Mouse (Mus musculus): ENCODE results near the gene Prdm8. TPM values are rescaled to one million over a fixed set of nuclear protein-coding genes. Genes with fewer than 3 reads are reported as not detected.
A peak's percentile ranks its signal among the peaks of the same experiment; 100 is the strongest.

The Prdm8 gene
- 3.5 and 4.4 TPM in 2 replicates for polyA plus RNA-seq (2014; fragmentation: Nextera tagmentation; extraction: Ambion mirVana)

GRCm38 (mm10) chr5:98167180-98167824 lies at the start of gene Prdm8:
Prdm8 (plus strand) TSS chr5:98167198.
- peak; percentile 90 for DNase-seq
- peaks cover 57% of the 10 kb centered on the region for H3K27me3 ChIP-seq (ENCODE audit: control insufficient read depth, insufficient read depth, low read length)
- peak within 1 kb of the TSS; percentile 38 for H3K27ac ChIP-seq (replicated peaks; ENCODE audit: low read depth, low read length)
- peaks cover 32% of the 10 kb centered on the region for H3K4me1 ChIP-seq (ENCODE audit: control insufficient read depth, insufficient read depth, low read length)
- no peaks in the 10 kb centered on the region for H3K9me3 ChIP-seq (ENCODE audit: control insufficient read depth, low read length)
- peak within 1 kb of the TSS; percentile 67 for H3K4me2 ChIP-seq (ENCODE audit: low read length)
- peak; percentile 86 for ATAC-seq (ENCODE audit: low FRiP score, low TSS enrichment)
- H3K4me3 ChIP-seq (replicated peaks; ENCODE audit: low read depth, low read length): peak within 1 kb of the TSS; percentile 40
- no peaks in the 10 kb centered on the region for H3K36me3 ChIP-seq (ENCODE audit: control insufficient read depth, insufficient read depth, low read length)
- WGBS: under 1% methylated on average over 51 of the region's 51 CpGs
- peak within 1 kb of the TSS; percentile 34; the same call in 1 of the 2 replicates for H3K9ac ChIP-seq (replicated peaks; ENCODE audit: low read length)

GRCm38 (mm10) chr5:98127074-98127473 lies 39.9 kb upstream of the Prdm8 start:
- no peak overlapping the region for H3K4me2 ChIP-seq (ENCODE audit: low read length)
- 92% methylated on average over 3 of the region's 3 CpGs for WGBS

GRCm38 (mm10) chr5:98138545-98139296 lies 28.3 kb upstream of the Prdm8 start:
- Histone ChIP-seq H3K9ac (replicated peaks; ENCODE audit: low read length) (no peak overlapping the region), H3K27ac (replicated peaks; ENCODE audit: low read depth, low read length) (peak overlapping the region; percentile 41; the same call in 1 of the 2 replicates), H3K4me3 (replicated peaks; ENCODE audit: low read depth, low read length) (no peak overlapping the region), H3K9me3 (ENCODE audit: control insufficient read depth, low read length) (no peaks in the 10 kb centered on the region), H3K4me1 (ENCODE audit: control insufficient read depth, insufficient read depth, low read length) (peaks cover 6% of the 10 kb centered on the region; the same call in 1 of the 2 replicates), H3K36me3 (ENCODE audit: control insufficient read depth, insufficient read depth, low read length) (no peaks in the 10 kb centered on the region), H3K4me2 (ENCODE audit: low read length) (no peak overlapping the region), H3K27me3 (ENCODE audit: control insufficient read depth, insufficient read depth, low read length) (no peaks in the 10 kb centered on the region)
- ATAC-seq (ENCODE audit: low FRiP score, low TSS enrichment) (no peak), DNase-seq (peak; percentile 44)
- 68% methylated on average over 14 of the region's 14 CpGs for WGBS

More at GRCm38 (mm10) chr5:98127074-98127473, 39.9 kb upstream of the Prdm8 start:
- Histone ChIP-seq H3K4me3 (replicated peaks; ENCODE audit: low read depth, low read length) (no peak overlapping the region), H3K9me3 (ENCODE audit: control insufficient read depth, low read length) (no peaks in the 10 kb centered on the region), H3K9ac (replicated peaks; ENCODE audit: low read length) (no peak overlapping the region), H3K36me3 (ENCODE audit: control insufficient read depth, insufficient read depth, low read length) (no peaks in the 10 kb centered on the region), H3K4me1 (ENCODE audit: control insufficient read depth, insufficient read depth, low read length) (no peaks in the 10 kb centered on the region), H3K27ac (replicated peaks; ENCODE audit: low read depth, low read length) (no peak overlapping the region), H3K27me3 (ENCODE audit: control insufficient read depth, insufficient read depth, low read length) (no peaks in the 10 kb centered on the region)
- DNase-seq: no peak
- no peak for ATAC-seq (ENCODE audit: low FRiP score, low TSS enrichment)

GRCm38 (mm10) chr5:98139297-98139660 lies 27.7 kb upstream of the Prdm8 start:
- Histone ChIP-seq H3K27ac (replicated peaks; ENCODE audit: low read depth, low read length) (no peak overlapping the region), H3K4me2 (ENCODE audit: low read length) (no peak overlapping the region), H3K4me1 (ENCODE audit: control insufficient read depth, insufficient read depth, low read length) (peaks cover 6% of the 10 kb centered on the region; the same call in 1 of the 2 replicates), H3K36me3 (ENCODE audit: control insufficient read depth, insufficient read depth, low read length) (no peaks in the 10 kb centered on the region), H3K9me3 (ENCODE audit: control insufficient read depth, low read length) (no peaks in the 10 kb centered on the region), H3K4me3 (replicated peaks; ENCODE audit: low read depth, low read length) (no peak overlapping the region), H3K9ac (replicated peaks; ENCODE audit: low read length) (no peak overlapping the region), H3K27me3 (ENCODE audit: control insufficient read depth, insufficient read depth, low read length) (no peaks in the 10 kb centered on the region)
- DNase-seq (peak; percentile 14), ATAC-seq (ENCODE audit: low FRiP score, low TSS enrichment) (no peak)
- 40% methylated on average over 3 of the region's 3 CpGs for WGBS

- Histone ChIP-seq H3K4me3 (replicated peaks; ENCODE audit: low read depth, low read length) (no peak overlapping the region), H3K36me3 (ENCODE audit: control insufficient read depth, insufficient read depth, low read length) (no peaks in the 10 kb centered on the region)
- ATAC-seq (ENCODE audit: low FRiP score, low TSS enrichment): no peak
Observed at GRCm38 (mm10) chr5:98146895-98147294, 20.1 kb upstream of the Prdm8 start.

GRCm38 (mm10) chr5:98166116-98166515 lies 882 bp upstream of the Prdm8 start:
- peak; percentile 15 for ATAC-seq (ENCODE audit: low FRiP score, low TSS enrichment)
- H3K27me3 ChIP-seq (ENCODE audit: control insufficient read depth, insufficient read depth, low read length): peaks cover 46% of the 10 kb centered on the region

More at GRCm38 (mm10) chr5:98146895-98147294, 20.1 kb upstream of the Prdm8 start:
- Histone ChIP-seq H3K4me1 (ENCODE audit: control insufficient read depth, insufficient read depth, low read length) (no peaks in the 10 kb centered on the region), H3K9me3 (ENCODE audit: control insufficient read depth, low read length) (no peaks in the 10 kb centered on the region), H3K27me3 (ENCODE audit: control insufficient read depth, insufficient read depth, low read length) (no peaks in the 10 kb centered on the region), H3K27ac (replicated peaks; ENCODE audit: low read depth, low read length) (no peak overlapping the region), H3K9ac (replicated peaks; ENCODE audit: low read length) (no peak overlapping the region), H3K4me2 (ENCODE audit: low read length) (no peak overlapping the region)
- WGBS: 68% methylated on average over 3 of the region's 3 CpGs
- no peak for DNase-seq

GRCm38 (mm10) chr5:98168356-98169285 lies 1.6 kb downstream of the Prdm8 start:
- Histone ChIP-seq H3K4me1 (ENCODE audit: control insufficient read depth, insufficient read depth, low read length) (peaks cover 32% of the 10 kb centered on the region), H3K4me2 (ENCODE audit: low read length) (peak overlapping the region; percentile 67), H3K4me3 (replicated peaks; ENCODE audit: low read depth, low read length) (peak overlapping the region; percentile 40), H3K27ac (replicated peaks; ENCODE audit: low read depth, low read length) (no peak overlapping the region), H3K9me3 (ENCODE audit: control insufficient read depth, low read length) (no peaks in the 10 kb centered on the region), H3K36me3 (ENCODE audit: control insufficient read depth, insufficient read depth, low read length) (no peaks in the 10 kb centered on the region), H3K27me3 (ENCODE audit: control insufficient read depth, insufficient read depth, low read length) (peaks cover 71% of the 10 kb centered on the region), H3K9ac (replicated peaks; ENCODE audit: low read length) (no peak overlapping the region)
- no peak for ATAC-seq (ENCODE audit: low FRiP score, low TSS enrichment)
- WGBS: under 1% methylated on average over 37 of the region's 37 CpGs
- DNase-seq: peak; percentile 61

More at GRCm38 (mm10) chr5:98166116-98166515, 882 bp upstream of the Prdm8 start:
- Histone ChIP-seq H3K4me3 (replicated peaks; ENCODE audit: low read depth, low read length) (peak overlapping the region; percentile 8; the same call in 1 of the 2 replicates), H3K9me3 (ENCODE audit: control insufficient read depth, low read length) (no peaks in the 10 kb centered on the region), H3K4me2 (ENCODE audit: low read length) (peak overlapping the region; percentile 32), H3K4me1 (ENCODE audit: control insufficient read depth, insufficient read depth, low read length) (peaks cover 32% of the 10 kb centered on the region), H3K27ac (replicated peaks; ENCODE audit: low read depth, low read length) (0 out of 2 replicates have a peak overlapping the region, but pooled peaks have one; percentile 13), H3K36me3 (ENCODE audit: control insufficient read depth, insufficient read depth, low read length) (no peaks in the 10 kb centered on the region), H3K9ac (replicated peaks; ENCODE audit: low read length) (no peak overlapping the region)
- peak; percentile 65 for DNase-seq
- WGBS: 2% methylated on average over 15 of the region's 15 CpGs

Measured in midbrain, embryonic 14.5 days (tissue).